Mouse (Mus musculus) ES-Bruce4 (cell line): Measurements from ENCODE around the gene Slc25a10.

Experiments
- CTCF ChIP-seq: IDR thresholded peaks from one replicate; pipeline ENCODE4 v1.8.1; 2011; ENCODE audit warnings: low read depth, low read length
- EP300 ChIP-seq: IDR thresholded peaks from 2 replicates; pipeline ENCODE4 v1.6.1; 2011; ENCODE audit warnings: low read depth, low read length; ENCODE audit not compliant: insufficient read depth
- POLR2A ChIP-seq: IDR thresholded peaks from one replicate; pipeline ENCODE4 v1.8.1; 2011; ENCODE audit warnings: low read length; ENCODE audit not compliant: insufficient read depth

DNA sequence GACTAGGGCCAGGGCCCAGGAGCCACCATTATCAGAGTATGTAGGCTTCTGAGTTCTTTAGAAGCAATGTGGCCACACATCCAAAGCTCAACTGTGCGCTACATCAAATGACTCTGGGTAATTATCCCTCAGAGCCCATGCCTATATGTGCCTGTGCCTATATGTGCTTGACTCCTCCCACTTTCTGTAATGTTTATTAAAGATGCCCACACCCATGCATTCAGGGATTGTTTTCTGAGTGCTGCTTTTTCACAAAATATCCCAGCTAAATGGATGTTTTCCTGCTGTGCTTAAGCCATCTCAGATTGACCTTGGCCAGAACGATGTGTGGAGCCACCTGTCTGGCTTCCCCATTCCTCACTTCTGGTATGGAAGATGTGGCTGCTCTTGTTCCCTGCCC is 28.1 kb upstream of the Slc25a10 start:
- no peak for TF ChIP-seq POLR2A
- TF ChIP-seq CTCF, result no peak
- no peak for TF ChIP-seq EP300
